Mouse (Mus musculus): ENCODE measurements around the gene Plbd1. TPM values are rescaled to one million over a fixed set of nuclear protein-coding genes. Genes with fewer than 3 reads are reported as not detected.

Plbd1 gene
- polyA plus RNA-seq, 1 experiment from 2014 or later: 2.9 TPM

DNA sequence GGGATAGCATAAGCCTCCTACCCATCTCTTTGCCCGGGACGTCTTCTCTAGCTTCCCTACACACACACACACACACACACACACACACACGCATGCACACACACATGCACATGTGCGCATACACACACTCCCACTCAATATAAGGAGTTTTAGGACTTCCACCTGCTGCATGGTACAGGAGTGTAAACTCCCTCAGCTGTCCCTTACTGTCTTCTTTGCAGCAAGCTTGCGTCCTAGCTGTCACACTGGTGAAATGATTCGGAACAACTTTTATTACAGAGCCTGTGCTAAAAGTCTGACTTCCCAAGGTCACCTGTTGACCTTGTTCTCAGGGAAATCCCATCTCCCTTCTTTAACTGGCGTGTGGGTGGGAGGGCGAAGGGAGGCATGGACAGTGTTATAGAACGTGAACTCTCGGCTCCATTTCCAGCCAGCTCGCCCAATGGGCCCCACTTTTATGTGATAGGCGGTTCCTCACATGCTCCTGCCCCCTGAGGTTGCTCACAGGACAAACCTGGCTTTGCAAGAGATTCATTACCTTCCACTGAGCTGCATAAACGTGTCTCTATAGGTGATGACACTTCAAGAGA, 29.7 kb downstream of the Plbd1 start:
- no peak for DNase-seq

DNA sequence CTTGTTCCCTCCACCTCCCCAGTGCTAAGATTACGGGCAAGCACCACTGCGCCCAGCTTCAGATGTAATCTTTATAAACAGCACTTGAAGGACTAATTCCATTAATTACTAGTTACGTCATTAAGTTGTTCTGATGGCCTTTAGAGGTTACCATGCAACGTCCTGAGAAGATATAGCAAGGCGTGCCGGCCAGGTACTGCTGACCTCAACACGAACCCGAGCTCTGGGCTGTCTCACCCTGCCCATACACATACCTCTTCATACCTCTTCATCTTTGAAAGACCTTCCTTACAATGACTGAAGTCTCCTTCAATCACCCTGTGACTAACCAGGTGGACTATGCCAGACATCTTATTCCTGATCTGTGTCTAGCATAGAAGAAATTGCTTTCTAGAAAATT, 30.2 kb downstream of the Plbd1 start:
- Histone ChIP-seq H3K9me3 (ENCODE audit: low read depth, low read length) (no peaks in the 10 kb centered on the region), H3K4me3 (ENCODE audit: low read depth, low read length) (no peak overlapping the region), H3K36me3 (ENCODE audit: insufficient read depth) (no peaks in the 10 kb centered on the region), H3K27me3 (ENCODE audit: insufficient read depth, low read length) (no peaks in the 10 kb centered on the region), H3K4me2 (no peak overlapping the region), H3K9ac (no peak overlapping the region), H3K27ac (ENCODE audit: low read depth) (no peak overlapping the region), H3K4me1 (ENCODE audit: insufficient read depth) (no peaks in the 10 kb centered on the region)
- DNase-seq (no peak), ATAC-seq (ENCODE audit: insufficient read depth) (no peak)
- 78% methylated on average over 8 of the region's 8 CpGs for WGBS
- TF ChIP-seq CTCF (IDR thresholded peaks at IDR 0.05; ENCODE audit: low read depth): no peak

More for the DNA sequence above, 29.7 kb downstream of the Plbd1 start:
- no peak overlapping the region for H3K4me3 ChIP-seq (ENCODE audit: low read depth, low read length)
- H3K36me3 ChIP-seq (ENCODE audit: insufficient read depth): no peaks in the 10 kb centered on the region
- H3K4me1 ChIP-seq (ENCODE audit: insufficient read depth): no peaks in the 10 kb centered on the region
- no peak overlapping the region for H3K9ac ChIP-seq
- H3K9me3 ChIP-seq (ENCODE audit: low read depth, low read length): no peaks in the 10 kb centered on the region
- H3K4me2 ChIP-seq: no peak overlapping the region
- no peaks in the 10 kb centered on the region for H3K27me3 ChIP-seq (ENCODE audit: insufficient read depth, low read length)
- 78% methylated on average over 13 of the region's 13 CpGs for WGBS
- no peak for TF ChIP-seq CTCF (IDR thresholded peaks at IDR 0.05; ENCODE audit: low read depth)
- no peak for ATAC-seq (ENCODE audit: insufficient read depth)
- H3K27ac ChIP-seq (ENCODE audit: low read depth): no peak overlapping the region

DNA sequence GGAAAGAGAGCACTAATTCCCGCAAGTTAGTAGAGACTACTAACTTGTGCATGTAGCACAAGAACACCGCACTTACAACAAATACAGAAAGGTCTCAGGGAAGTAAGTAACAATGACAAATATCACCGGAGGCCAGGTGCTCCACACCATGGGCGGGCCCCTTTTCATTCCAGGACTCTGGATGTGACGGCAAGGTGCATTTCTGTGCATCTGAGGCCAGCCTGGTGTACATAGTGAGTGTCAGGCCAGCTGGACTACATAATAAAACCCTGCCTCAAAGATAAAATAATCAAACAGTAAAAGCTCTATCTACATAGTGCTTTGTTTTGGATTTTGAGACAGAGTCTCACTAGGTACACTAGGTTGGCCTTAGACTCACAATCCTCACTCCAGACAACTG, 32.1 kb downstream of the Plbd1 start:
- H3K9me3 ChIP-seq (ENCODE audit: low read depth, low read length): no peaks in the 10 kb centered on the region
- DNase-seq (no peak), ATAC-seq (ENCODE audit: insufficient read depth) (no peak)
- no peaks in the 10 kb centered on the region for H3K4me1 ChIP-seq (ENCODE audit: insufficient read depth)
- no peak for TF ChIP-seq CTCF (IDR thresholded peaks at IDR 0.05; ENCODE audit: low read depth)
- H3K9ac ChIP-seq: no peak overlapping the region
- H3K27me3 ChIP-seq (ENCODE audit: insufficient read depth, low read length): no peaks in the 10 kb centered on the region
- H3K27ac ChIP-seq (ENCODE audit: low read depth): no peak overlapping the region
- no peak overlapping the region for H3K4me2 ChIP-seq
- WGBS: 88% methylated on average over 5 of the region's 5 CpGs
- no peaks in the 10 kb centered on the region for H3K36me3 ChIP-seq (ENCODE audit: insufficient read depth)
- H3K4me3 ChIP-seq (ENCODE audit: low read depth, low read length): no peak overlapping the region

DNA sequence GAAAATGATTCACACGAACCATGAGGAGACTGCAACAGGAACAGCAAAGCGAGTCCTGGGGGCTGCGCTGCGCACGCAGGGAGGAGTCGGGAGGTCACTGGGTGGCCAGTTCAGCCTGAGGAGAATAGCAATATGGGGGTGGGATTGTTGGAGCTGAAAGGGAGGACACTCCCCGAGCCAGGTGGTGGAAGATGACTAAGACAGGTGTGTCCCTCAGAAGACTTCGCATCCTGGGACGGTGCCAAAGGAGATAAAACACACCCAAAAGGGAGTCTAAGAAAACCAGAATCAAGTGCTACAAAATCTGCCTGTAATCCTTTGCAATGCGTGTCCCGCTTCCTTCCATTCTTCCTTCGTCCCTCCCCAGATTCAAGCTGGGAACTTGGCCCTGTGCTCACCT, 36.3 kb downstream of the Plbd1 start:
- Histone ChIP-seq H3K9me3 (ENCODE audit: low read depth, low read length) (no peaks in the 10 kb centered on the region), H3K9ac (no peak overlapping the region), H3K27me3 (ENCODE audit: insufficient read depth, low read length) (no peaks in the 10 kb centered on the region), H3K27ac (ENCODE audit: low read depth) (no peak overlapping the region), H3K4me3 (ENCODE audit: low read depth, low read length) (no peak overlapping the region), H3K4me2 (no peak overlapping the region), H3K4me1 (ENCODE audit: insufficient read depth) (no peaks in the 10 kb centered on the region), H3K36me3 (ENCODE audit: insufficient read depth) (no peaks in the 10 kb centered on the region)
- DNase-seq (no peak), ATAC-seq (ENCODE audit: insufficient read depth) (no peak)
- no peak for TF ChIP-seq CTCF (IDR thresholded peaks at IDR 0.05; ENCODE audit: low read depth)
- 83% methylated on average over 12 of the region's 12 CpGs for WGBS

DNA sequence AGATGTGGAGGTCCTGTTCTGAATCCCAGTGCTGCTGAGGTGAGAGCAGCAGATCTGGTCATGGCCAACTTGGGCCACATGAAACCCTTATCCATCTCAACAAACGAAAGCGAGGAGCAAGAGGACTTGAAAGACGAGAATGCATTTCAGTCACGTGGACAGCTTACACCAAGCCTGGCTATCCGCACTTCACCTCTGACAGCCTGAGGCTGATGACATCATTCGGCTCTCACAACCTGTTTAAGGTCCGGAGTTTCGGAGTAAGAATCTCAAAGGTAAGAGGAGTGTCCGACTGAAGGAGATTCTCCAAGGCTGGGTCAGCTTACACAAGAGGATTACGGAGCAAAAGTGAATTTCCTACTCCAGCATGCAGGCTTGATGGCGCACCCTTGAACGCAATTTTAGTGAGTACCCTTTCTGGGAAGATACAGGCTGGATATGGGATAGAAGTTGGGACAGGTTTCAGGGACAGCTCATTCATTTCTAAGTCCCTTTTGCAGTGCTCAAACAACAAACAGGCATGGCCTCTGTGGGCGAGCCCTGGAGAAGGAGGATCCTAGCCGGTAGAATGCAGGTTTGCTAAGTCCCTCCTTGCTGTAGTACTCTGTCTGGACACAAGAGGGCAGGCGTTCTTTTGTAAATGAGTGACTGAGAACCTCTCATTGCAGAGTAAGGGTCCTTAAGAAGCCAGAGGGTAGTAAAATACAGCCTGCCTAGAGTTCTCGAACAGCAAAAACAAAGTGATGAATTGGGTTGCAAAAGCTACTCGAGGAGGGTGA, 41.2 kb downstream of the Plbd1 start:
- 31% methylated on average over 17 of the region's 17 CpGs for WGBS
- no peak overlapping the region for H3K4me3 ChIP-seq (ENCODE audit: low read depth, low read length)
- ATAC-seq (ENCODE audit: insufficient read depth) (peak; percentile 61), DNase-seq (peak; percentile 98)
- no peaks in the 10 kb centered on the region for H3K36me3 ChIP-seq (ENCODE audit: insufficient read depth)
- H3K4me2 ChIP-seq: peak overlapping the region; percentile 39
- peak; percentile 88 for TF ChIP-seq CTCF (IDR thresholded peaks at IDR 0.05; ENCODE audit: low read depth)
- H3K27ac ChIP-seq (ENCODE audit: low read depth): no peak overlapping the region
- no peaks in the 10 kb centered on the region for H3K9me3 ChIP-seq (ENCODE audit: low read depth, low read length)
- H3K9ac ChIP-seq: no peak overlapping the region
- no peaks in the 10 kb centered on the region for H3K27me3 ChIP-seq (ENCODE audit: insufficient read depth, low read length)
- no peaks in the 10 kb centered on the region for H3K4me1 ChIP-seq (ENCODE audit: insufficient read depth)

DNA sequence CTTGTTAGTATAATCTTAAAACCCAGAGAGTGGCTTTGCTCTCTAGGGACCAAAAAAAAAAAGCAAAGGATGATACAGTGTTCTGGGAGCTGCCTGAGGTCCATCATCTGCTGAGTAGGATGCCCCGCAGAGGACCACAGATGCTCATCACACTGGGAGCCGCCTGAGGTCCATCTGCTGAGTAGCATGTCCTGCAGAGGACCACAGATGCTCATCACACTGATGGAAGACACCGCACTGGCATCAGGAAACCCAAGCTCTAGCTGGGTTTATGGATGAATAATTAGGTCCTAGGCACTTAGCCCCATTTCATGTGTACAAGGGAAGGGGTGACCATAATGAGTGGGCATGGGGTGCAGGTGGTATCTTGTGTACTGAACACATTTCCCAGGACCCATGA, 47.6 kb downstream of the Plbd1 start:
- H3K4me1 ChIP-seq (ENCODE audit: insufficient read depth): no peaks in the 10 kb centered on the region

DNA sequence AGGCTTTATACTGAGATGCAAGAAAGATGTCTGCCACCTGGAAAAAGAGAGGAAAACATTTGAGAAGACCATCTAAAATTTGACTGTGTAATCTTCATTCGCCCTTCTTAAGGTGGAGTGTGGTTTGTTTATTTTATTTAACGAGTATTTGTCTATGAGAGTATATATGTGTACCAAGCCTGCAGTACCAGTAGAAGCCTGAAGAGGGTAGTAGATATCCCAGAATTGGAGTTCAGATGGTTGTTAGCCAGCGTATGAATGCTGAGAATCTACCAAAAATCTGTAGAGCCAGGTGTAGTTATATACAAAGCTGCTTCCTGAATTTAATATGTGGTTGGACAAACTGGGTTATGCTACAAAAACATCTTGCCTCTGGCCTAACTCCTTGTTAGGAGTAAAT, 49.4 kb downstream of the Plbd1 start:
- Histone ChIP-seq H3K27ac (ENCODE audit: low read depth) (no peak overlapping the region), H3K9ac (no peak overlapping the region), H3K9me3 (ENCODE audit: low read depth, low read length) (peaks cover 3% of the 10 kb centered on the region; the same call in 1 of the 2 replicates), H3K27me3 (ENCODE audit: insufficient read depth, low read length) (no peaks in the 10 kb centered on the region), H3K4me1 (ENCODE audit: insufficient read depth) (no peaks in the 10 kb centered on the region), H3K4me3 (ENCODE audit: low read depth, low read length) (no peak overlapping the region), H3K4me2 (no peak overlapping the region), H3K36me3 (ENCODE audit: insufficient read depth) (peaks cover 37% of the 10 kb centered on the region)
- peak; percentile 32 for DNase-seq
- peak; percentile 48 for TF ChIP-seq CTCF (IDR thresholded peaks at IDR 0.05; ENCODE audit: low read depth)
- WGBS: 92% methylated on average over 3 of the region's 3 CpGs
- ATAC-seq (ENCODE audit: insufficient read depth): no peak

More for the DNA sequence above, 47.6 kb downstream of the Plbd1 start:
- Histone ChIP-seq H3K4me2 (no peak overlapping the region), H3K27me3 (ENCODE audit: insufficient read depth, low read length) (no peaks in the 10 kb centered on the region), H3K36me3 (ENCODE audit: insufficient read depth) (peaks cover 21% of the 10 kb centered on the region), H3K27ac (ENCODE audit: low read depth) (no peak overlapping the region), H3K4me3 (ENCODE audit: low read depth, low read length) (no peak overlapping the region), H3K9ac (no peak overlapping the region), H3K9me3 (ENCODE audit: low read depth, low read length) (peaks cover 3% of the 10 kb centered on the region; the same call in 1 of the 2 replicates)
- no peak for TF ChIP-seq CTCF (IDR thresholded peaks at IDR 0.05; ENCODE audit: low read depth)
- ATAC-seq (ENCODE audit: insufficient read depth) (no peak), DNase-seq (no peak)
- WGBS: 92% methylated on average over 3 of the region's 3 CpGs
